Mouse (Mus musculus): ENCODE data around the gene Esm1.

Esm1 gene

GRCm38 (mm10) chr13:113209624-113210023 lies at the start of gene Esm1:
TSS of gene Esm1 (plus strand) at chr13:113209659.
- no peak for DNase-seq (ENCODE audit: low spot score in 2 of 2)

- DNase-seq (ENCODE audit: low spot score in 2 of 2): no peak
Measured at GRCm38 (mm10) chr13:113164252-113165005, 45.0 kb upstream of the Esm1 start.

DNA sequence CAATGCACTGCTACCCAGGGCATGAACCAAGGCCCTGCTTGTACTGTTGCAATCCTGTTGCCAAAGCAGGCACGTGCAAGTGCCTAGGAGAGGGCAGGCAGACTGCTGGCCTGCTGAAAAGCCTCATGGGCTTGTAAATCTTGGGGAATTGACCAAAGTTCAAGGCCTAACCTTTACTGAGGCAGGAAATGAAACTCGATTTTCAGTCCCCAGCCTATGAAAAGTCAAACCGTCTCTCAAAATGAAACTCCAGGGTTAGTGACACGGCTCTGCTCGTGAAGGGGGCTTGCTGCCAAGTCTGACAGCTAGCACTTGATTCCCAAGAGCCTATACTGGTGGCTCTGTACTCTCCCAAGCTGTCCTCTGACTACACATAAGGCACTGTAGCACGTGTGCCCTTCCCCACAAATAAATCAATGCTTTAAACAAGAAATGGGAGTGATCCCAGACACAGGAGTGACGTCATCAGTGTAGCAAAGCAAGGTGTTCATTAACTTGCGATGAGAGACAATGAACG lies 41.4 kb upstream of the Esm1 start:
- no peak for DNase-seq (ENCODE audit: low spot score in 2 of 2)

- no peak for DNase-seq (ENCODE audit: low spot score in 2 of 2)
Measured at GRCm38 (mm10) chr13:113170256-113170655, 39.2 kb upstream of the Esm1 start.

- DNase-seq (ENCODE audit: low spot score in 2 of 2): no peak
Measured at GRCm38 (mm10) chr13:113174162-113174561, 35.3 kb upstream of the Esm1 start.

- no peak for DNase-seq (ENCODE audit: low spot score in 2 of 2)
Measured at GRCm38 (mm10) chr13:113183310-113183709, 26.1 kb upstream of the Esm1 start.

DNA sequence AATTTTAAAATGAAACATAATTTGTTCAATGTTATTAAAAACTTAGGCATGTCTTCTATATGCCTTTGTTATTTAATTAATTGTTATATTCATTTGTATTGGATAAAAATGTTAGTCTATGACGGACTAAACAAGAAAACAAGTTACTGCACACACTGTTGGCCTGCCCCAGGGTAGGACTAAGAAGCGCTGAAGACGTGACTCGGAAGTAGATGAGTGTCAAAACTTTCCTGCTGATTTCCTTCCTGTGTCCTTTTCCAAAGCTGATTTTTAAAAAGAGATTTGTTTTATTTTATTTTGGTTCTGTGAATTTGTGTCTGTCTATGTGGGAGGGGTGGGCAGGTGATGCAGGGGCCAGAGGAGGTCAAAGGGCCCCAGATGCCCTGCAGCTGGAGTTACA lies 25.7 kb upstream of the Esm1 start:
- no peak for DNase-seq (ENCODE audit: low spot score in 2 of 2)

DNA sequence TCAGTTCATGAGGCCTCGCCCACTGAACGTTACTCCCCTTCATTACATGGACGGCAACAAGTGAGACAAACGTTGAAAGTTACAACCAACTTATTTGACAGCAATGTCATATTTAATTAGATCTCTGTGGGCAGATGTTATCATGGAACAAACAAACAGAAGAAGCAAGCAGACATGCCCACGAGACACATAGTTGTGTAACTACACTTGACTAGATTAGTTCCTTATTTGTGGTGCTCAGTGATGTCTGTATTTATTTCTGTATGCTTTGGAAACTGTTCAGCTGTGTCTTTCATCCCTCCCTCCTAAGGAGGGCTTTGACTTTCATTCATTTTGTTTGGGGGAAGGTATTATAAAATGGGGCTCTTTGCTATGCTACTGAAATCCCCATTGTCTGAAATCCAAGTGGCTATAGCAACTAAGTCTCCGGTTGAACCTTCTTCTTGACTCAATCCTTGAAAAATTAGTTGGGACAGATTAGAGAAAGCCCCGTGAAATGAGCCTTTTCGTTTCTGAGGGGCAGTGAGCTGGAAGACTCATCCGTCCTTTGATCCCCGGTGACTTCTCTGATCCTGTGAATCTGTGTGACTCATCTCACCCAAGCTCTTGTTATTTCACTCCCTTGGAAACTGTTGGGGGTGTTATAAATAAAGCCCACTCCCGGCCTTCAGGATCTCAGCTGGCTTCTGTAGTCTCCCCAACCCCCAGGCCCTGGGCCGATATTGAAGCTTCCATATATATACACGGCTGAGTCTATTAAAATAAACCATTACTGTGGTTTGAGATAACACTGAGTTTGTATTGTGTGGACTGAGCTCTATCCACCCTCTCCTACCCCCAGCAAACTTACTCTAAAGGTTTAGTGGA lies 12.4 kb upstream of the Esm1 start:
- no peak for DNase-seq (ENCODE audit: low spot score in 2 of 2)

DNA sequence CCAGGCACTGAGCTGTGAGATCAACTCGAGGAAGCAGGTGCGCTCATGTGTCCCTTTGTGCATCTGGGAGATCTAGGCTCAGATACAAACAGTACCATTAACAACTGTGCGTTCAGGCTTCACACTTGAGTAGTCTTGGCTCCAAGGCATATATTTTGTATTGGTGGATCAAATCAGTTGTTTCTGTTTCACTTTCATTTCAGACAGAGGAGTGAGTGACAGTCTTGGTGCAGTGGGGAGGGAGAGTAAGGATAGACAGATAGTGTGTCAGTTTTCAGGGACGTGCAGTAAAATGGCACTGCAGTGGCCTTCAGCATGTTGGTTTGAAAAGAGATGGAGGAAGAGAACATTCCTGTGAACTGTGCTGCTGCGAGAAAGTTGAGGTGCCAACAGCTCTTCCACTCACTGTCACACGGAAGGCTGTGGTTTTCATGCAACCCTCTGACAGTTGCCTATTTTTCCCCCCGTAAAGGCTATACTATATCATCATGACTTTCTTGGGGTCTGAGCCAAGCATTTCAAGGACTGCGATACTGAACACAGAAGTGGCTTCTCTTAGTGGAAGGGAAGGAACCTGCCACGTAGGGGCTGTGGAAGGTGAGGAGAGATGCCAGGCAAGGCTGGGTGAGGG lies 11.5 kb upstream of the Esm1 start:
- DNase-seq (ENCODE audit: low spot score in 2 of 2): no peak

DNA sequence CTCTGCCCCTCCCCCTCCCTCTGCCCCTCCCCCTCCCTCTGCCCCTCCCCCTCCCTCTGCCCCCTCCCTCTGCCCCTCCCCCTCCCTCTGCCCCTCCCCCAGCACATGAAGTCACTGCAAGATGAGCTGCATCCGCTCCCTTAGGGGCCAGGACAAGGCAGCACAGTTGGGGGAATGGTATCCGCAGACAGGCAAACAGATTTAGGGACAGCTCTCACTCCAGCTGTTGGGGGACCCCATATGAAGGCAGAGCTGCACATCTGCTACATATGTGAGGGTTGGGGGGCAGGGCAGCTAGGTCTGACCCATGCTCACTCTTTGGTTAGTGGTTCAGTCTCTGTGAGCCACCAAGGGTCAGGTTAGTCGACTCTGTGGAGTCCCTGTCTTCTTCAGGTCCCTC lies 10.1 kb upstream of the Esm1 start:
- DNase-seq (ENCODE audit: low spot score in 2 of 2): no peak

DNA sequence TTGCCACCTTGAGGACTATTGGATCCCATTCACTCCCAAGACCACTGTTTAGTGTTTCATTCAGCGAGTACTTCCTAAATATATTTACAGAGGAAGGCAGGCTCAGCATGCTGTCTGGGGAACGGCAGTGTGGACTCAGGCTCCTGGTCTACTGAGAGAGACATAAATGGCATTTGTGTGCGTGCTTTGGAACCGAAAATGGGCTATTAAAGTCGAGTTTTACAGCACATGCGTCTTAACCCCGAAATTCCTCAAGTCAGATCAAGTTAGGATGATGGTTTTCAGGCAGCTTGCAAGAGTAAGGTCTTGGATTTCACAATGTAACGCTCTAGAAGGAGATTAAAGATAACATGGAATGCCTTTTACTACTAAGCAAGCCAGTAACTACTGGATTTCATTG lies 8.7 kb upstream of the Esm1 start:
- DNase-seq (ENCODE audit: low spot score in 2 of 2): no peak

GRCm38 (mm10) chr13:113201631-113202030 lies 7.8 kb upstream of the Esm1 start:
- DNase-seq (ENCODE audit: low spot score in 2 of 2): no peak

DNA sequence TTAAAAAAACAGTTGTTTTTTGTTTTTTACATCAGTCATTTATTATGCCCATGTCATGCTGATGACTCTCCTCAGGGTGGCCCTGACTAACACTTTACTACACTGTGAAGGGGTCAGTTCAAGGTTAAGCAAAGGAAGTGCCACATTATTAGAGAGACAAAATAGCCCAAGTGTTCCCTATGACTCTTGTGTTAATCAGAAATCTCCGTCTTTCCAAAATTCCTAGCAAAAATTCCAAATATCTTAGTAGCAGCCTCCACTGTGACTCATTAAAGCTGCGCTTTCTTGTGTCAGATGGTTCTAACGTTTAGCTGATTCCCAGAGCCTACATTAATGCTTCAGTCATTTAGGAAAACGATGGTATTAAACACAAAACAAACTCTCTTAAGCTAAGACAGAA lies 7.3 kb upstream of the Esm1 start:
- no peak for DNase-seq (ENCODE audit: low spot score in 2 of 2)

GRCm38 (mm10) chr13:113203146-113203545 lies 6.3 kb upstream of the Esm1 start:
- DNase-seq (ENCODE audit: low spot score in 2 of 2): no peak

DNA sequence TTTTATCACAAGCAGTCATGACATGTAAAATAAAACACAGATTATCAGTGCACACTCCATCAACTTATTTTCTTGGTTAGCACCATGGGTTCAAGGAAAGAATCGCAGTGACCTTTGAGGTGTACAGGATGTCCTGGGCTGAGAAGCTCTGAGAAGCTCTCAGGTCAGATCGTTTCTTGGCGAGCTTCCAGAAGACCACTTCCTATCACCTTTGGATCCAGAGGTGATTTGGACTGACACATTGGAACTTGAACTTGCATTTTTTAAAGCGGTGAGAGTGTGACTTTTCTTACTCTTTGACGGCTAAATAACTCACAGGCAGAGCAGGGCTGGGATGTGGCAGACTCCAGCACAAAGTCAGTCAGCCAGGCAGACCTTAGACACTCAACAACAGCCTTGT lies 4.1 kb upstream of the Esm1 start:
- no peak for DNase-seq (ENCODE audit: low spot score in 2 of 2)

DNA sequence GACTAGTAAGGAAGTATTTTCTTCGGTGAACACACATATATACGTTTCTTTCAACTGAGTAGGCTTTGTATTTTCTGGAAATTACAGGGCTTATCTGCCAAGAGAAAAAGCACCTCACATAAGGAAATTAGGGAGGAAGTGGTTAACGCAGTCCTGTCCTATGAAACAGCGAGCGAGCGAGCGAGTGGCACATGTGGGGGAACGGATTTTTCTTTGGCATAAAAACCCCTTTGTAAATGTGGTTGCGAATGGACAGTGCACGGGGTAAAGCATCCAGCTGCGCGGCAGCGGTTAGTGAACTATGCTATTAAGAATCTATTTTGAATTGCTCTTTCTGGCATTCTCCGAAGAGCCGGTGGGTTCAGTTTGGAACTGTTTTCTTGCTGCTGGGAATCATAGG lies 1.9 kb downstream of the Esm1 start:
- DNase-seq (ENCODE audit: low spot score in 2 of 2): no peak

DNA sequence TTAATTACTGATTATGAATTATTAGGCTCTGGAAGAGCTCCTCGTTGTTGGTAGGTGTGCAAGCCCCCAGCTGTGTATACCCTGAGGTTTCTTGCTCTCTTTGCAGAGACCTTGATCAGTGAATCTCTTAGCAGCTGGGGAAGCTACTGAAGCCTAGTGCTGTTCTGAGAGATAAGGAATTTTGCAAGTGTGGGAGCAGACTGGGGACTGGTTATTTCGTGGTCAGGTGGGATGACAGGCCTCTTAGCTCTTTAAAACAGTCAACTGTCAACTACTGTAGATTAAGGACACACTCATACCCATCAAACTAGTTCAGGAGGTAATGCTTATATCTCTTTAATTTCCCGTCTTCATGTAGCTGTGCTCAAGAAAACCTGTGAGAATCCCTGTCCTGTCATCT lies 2.9 kb downstream of the Esm1 start:
- DNase-seq (ENCODE audit: low spot score in 2 of 2): no peak

- no peak for DNase-seq (ENCODE audit: low spot score in 2 of 2)
Measured at GRCm38 (mm10) chr13:113213865-113214264, 4.4 kb downstream of the Esm1 start.

DNA sequence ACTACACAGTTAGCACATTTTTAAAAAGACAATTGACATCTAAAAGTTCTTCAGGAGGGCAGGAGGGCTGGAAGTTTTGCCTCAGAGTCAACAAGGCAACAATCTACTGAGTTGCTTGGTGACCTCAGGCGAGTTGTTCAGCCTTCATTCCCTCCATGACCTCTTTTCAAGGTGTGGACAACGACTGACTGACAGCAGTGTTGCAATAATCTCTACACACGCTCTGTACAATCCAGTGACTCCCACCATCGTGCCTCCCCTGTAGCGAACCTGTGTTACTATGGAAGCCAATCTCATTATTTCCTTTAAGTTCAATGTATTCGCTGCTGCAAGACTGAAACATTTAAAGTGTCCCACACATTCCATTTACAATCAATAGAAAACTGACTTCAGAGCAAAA lies 12.4 kb downstream of the Esm1 start:
- no peak for DNase-seq (ENCODE audit: low spot score in 2 of 2)

DNA sequence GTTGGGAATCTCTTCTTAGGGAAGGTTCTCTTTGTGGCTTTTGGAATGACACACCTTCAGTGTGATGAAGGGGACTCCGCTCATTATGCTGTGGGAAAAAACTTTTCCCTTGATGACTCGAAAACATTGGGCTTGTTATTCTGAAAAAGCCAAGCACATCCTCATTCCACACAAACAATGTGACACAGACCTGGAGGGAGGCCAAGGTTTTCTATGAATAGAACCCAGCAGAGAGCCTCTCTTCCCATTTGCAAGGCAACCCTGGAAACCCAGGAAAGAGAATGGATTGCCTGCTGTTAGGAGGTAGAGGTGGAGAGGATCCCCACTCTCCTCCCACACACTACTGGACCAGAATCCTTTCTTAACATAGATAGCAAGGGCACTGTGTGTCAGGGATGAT lies 14.6 kb downstream of the Esm1 start:
- no peak for DNase-seq (ENCODE audit: low spot score in 2 of 2)

- DNase-seq (ENCODE audit: low spot score in 2 of 2): no peak
Measured at GRCm38 (mm10) chr13:113225811-113226210, 16.4 kb downstream of the Esm1 start, which contains the start of gene Gzmk. TSS of gene Gzmk (minus strand) at chr13:113225908.

GRCm38 (mm10) chr13:113227076-113227475 lies 17.6 kb downstream of the Esm1 start:
- no peak for DNase-seq (ENCODE audit: low spot score in 2 of 2)
